Mouse (Mus musculus): ENCODE results near the gene Rbbp4. TPM values are rescaled to one million over a fixed set of nuclear protein-coding genes. Genes with fewer than 3 reads are reported as not detected.

Rbbp4 gene
- polyA plus RNA-seq, 1 experiment from 2014 or later = 522 TPM

DNA sequence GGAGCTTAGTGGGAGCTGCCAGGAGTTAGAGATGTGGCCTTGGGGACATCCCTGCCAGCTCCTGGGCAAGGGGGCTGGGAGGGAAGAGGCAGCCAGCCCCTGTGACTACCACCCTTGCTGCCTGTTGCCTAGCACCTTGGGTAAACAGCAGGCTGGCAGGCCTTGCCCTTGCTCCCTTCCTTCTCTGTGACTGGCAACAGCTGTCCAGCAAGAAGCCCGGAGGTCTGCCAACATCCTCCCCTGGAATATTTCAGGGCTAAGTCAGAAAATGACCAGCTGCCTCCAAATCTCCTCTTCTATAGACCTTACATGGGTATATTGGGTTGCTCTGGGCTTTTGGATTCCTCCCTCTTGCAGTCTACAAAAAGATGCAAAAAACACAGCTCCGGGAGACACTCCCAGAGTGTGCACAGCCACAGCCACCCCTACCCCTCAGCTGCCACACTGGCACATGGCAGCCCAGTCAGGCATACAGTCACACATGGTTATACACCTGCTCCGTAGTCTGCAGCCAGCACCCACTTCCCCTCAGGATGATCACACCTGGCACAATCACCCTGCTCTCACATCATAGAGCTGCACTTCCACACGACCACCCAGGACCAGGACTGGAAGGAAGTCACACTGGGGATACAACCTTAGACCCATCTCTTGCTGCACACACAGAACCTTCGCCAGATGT lies 49.0 kb downstream of the Rbbp4 start:
- Histone ChIP-seq H3K4me3 (peak overlapping the region; percentile 64; the same call in 1 of the 2 replicates), H3K36me3 (no peaks in the 10 kb centered on the region), H3K27ac (replicated peaks) (no peak overlapping the region), H3K9me3 (replicated peaks) (no peaks in the 10 kb centered on the region), H3K4me1 (peaks cover 29% of the 10 kb centered on the region), H3K27me3 (ENCODE audit: low read depth, poor library complexity, severe bottlenecking) (peaks cover 50% of the 10 kb centered on the region)
- WGBS = 73% methylated on average over 5 of the region's 5 CpGs
- no peak for DNase-seq (ENCODE audit: low spot score)

DNA sequence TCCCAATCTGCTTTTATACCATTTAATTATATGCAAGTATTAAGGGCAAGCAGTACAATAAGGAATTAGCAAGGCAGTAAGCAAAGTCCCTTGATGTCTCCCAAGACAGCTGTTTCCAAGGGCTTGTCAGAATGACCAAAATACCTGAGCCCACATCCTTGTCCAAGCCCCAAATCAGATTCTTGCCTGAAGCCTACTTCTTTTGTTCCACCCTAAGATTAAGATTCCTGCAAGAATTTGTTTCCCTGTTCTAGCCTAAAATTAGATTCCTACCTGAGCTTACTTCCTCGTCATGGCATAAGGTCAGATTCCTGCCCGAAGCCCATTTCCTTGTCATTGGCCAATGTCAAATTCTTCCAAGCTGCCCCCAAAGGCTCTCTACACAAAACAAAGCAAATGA lies 50.5 kb downstream of the Rbbp4 start:
- 90% methylated on average over 2 of the region's 2 CpGs for WGBS
- no peak overlapping the region for H3K27ac ChIP-seq (replicated peaks)

DNA sequence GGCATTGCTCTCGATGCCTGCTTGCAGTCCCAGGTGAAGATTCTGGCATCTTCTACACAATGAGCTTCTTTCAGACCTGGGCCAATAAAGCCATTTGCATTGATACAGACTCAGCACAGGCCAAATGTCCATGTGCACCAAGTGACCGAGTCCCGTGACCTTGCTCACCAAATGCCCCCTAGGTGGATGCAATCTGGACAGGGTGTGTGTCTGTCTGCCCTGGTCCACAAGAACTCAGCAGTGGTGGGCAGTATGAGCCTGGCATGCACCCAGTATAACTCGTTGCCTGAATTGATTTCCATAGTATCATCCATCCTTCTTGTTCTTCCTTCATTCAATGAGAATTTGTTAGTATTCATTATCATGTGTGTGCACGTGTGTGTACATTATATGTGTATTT lies 51.9 kb downstream of the Rbbp4 start:
- Histone ChIP-seq H3K9me3 (replicated peaks) (no peaks in the 10 kb centered on the region), H3K36me3 (no peaks in the 10 kb centered on the region), H3K4me3 (no peak overlapping the region), H3K27me3 (ENCODE audit: low read depth, poor library complexity, severe bottlenecking) (peaks cover 33% of the 10 kb centered on the region), H3K4me1 (peaks cover 25% of the 10 kb centered on the region), H3K27ac (replicated peaks) (no peak overlapping the region)
- 86% methylated on average over 5 of the region's 5 CpGs for WGBS
- no peak for DNase-seq (ENCODE audit: low spot score)

More for the DNA sequence above, 50.5 kb downstream of the Rbbp4 start:
- Histone ChIP-seq H3K4me1 (peaks cover 29% of the 10 kb centered on the region), H3K4me3 (no peak overlapping the region), H3K36me3 (no peaks in the 10 kb centered on the region), H3K9me3 (replicated peaks) (no peaks in the 10 kb centered on the region), H3K27me3 (ENCODE audit: low read depth, poor library complexity, severe bottlenecking) (peaks cover 45% of the 10 kb centered on the region)
- no peak for DNase-seq (ENCODE audit: low spot score)

DNA sequence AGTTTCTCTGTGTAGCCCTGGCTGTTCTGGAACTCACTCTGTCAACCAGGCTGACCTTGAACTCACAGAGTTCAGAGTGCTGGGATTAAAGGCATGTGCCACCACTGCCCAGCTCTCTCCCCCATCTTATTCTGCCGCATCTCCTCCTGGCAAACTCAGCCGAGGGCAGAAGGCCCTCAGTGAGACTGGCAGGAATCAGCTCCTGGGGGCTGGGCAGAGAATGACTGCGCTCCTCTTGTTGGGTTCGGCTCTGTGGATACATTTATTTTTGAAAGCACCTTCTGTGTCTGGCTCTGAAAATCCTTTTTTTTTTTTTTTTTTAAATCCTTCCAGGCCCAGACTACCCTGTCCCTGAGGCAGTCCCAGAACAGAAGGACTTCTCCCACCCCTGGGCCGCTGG lies 52.4 kb downstream of the Rbbp4 start:
- 87% methylated on average over 5 of the region's 5 CpGs for WGBS
- no peak overlapping the region for H3K27ac ChIP-seq (replicated peaks)
- peaks cover 28% of the 10 kb centered on the region for H3K27me3 ChIP-seq (ENCODE audit: low read depth, poor library complexity, severe bottlenecking)
- H3K9me3 ChIP-seq (replicated peaks) = no peaks in the 10 kb centered on the region
- no peaks in the 10 kb centered on the region for H3K36me3 ChIP-seq
- no peak overlapping the region for H3K4me3 ChIP-seq
- no peak for DNase-seq (ENCODE audit: low spot score)
- H3K4me1 ChIP-seq = peaks cover 21% of the 10 kb centered on the region

DNA sequence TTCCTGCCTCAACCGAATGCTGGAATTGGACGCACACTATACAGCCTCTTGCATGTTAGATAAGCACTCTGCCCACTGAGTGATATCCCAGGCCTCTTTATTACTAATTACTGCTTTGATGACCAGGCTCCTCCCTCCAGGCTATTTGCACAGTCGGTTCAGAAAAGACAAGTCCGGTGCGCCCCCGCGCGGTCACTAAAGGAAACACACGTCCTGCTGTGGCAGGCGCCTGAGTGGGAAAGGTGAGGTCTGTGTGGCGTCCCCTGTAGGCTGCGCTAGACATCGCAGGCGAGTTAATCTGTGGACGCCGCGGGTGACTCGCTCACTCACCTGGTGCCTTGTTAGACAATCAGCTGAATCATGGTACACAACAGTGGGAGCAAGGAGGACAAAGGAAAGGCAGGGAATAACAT lies 58.7 kb downstream of the Rbbp4 start:
- Histone ChIP-seq H3K27ac (replicated peaks) (no peak overlapping the region), H3K27me3 (ENCODE audit: low read depth, poor library complexity, severe bottlenecking) (0 out of 2 replicates have a peak, but pooled peaks cover 6% of the 10 kb centered on the region), H3K36me3 (no peaks in the 10 kb centered on the region), H3K4me3 (no peak overlapping the region), H3K9me3 (replicated peaks) (no peaks in the 10 kb centered on the region), H3K4me1 (peaks cover 8% of the 10 kb centered on the region; the same call in 1 of the 2 replicates)
- peak; percentile 91 for DNase-seq (ENCODE audit: low spot score)
- 3% methylated on average over 18 of the region's 18 CpGs for WGBS

DNA sequence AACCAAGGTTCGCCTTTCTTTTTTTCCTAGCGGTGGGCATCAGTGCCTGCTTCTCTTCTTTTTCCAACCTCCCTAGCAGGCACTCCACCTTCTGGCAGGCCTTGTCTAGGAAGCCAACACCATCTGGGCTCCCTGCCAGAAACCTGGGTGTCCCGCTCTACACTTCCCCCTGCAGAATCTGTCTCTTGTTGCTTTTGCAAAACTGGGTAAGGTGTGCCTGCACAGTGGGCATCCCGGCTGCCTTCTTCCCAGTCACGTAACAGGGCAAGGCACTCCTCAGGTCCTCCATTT lies 62.5 kb downstream of the Rbbp4 start:
- Histone ChIP-seq H3K27me3 (ENCODE audit: low read depth, poor library complexity, severe bottlenecking) (0 out of 2 replicates have a peak, but pooled peaks cover 6% of the 10 kb centered on the region), H3K4me1 (peaks cover 8% of the 10 kb centered on the region; the same call in 1 of the 2 replicates), H3K27ac (replicated peaks) (no peak overlapping the region), H3K4me3 (no peak overlapping the region), H3K9me3 (replicated peaks) (no peaks in the 10 kb centered on the region), H3K36me3 (no peaks in the 10 kb centered on the region)
- no peak for DNase-seq (ENCODE audit: low spot score)
- WGBS = 53% methylated on average over 5 of the region's 5 CpGs

DNA sequence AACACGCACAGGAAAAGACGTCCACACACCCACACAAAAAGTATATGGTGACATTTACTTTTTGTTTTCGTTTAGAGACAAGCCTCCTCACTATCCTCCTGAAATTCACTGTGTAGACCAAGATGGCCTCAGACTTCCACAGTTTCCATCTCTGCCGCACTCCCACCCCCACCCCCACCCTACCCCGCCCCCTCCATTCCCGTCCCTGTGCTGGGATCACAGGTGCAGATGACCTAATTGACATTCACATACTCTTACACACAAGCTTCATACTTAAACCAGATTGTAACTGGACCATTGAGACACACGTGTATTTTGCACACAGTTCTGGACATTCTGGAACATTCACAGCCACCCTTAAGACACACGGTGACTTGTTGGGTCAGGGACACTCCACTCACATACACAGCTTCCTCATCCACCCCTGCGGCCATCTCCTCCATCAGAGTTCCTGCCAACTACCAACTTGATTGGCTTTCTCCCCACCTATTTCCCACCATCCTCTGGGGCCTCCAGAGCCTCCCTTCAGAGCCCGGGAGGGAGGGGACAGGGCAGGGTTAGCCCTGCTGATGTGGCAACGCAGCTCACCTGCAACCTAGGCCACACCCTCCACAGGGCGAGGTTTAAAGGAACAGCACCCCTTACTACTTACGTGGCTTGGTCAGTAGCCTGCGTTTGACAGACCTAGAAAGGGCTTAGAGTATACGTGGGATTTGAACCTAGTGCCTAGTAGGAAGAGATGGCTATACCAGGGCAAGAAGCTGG lies 63.0 kb downstream of the Rbbp4 start:
- H3K4me1 ChIP-seq = peaks cover 10% of the 10 kb centered on the region
- WGBS = 26% methylated on average over 15 of the region's 15 CpGs
- no peaks in the 10 kb centered on the region for H3K36me3 ChIP-seq
- no peak for DNase-seq (ENCODE audit: low spot score)
- 0 out of 2 replicates have a peak, but pooled peaks cover 6% of the 10 kb centered on the region for H3K27me3 ChIP-seq (ENCODE audit: low read depth, poor library complexity, severe bottlenecking)
- H3K4me3 ChIP-seq = no peak overlapping the region
- no peak overlapping the region for H3K27ac ChIP-seq (replicated peaks)
- no peaks in the 10 kb centered on the region for H3K9me3 ChIP-seq (replicated peaks)

DNA sequence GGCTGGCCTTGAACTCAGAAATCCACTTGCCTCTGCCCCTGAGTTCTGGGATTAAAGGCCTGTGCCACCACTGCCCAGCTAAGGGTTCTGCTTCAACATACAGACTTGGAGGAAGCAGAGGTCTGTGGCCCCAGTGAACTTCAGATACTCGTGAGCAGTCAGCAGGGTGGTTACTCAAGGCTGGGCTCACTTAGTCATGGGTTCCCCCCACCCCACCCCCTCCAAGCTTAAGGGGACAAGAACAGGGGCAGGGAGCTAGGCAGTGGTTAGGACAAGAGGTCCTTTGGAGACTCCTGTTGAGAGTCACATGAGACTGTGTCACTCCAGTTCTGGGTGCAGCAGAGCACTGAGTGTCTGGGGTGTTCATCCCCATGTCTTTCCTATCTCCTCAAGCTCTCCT lies 66.5 kb downstream of the Rbbp4 start:
- H3K36me3 ChIP-seq = no peaks in the 10 kb centered on the region
- H3K4me1 ChIP-seq = peaks cover 23% of the 10 kb centered on the region
- H3K9me3 ChIP-seq (replicated peaks) = no peaks in the 10 kb centered on the region
- H3K4me3 ChIP-seq = no peak overlapping the region
- 48% methylated on average over 1 of the region's 1 CpGs for WGBS
- no peak overlapping the region for H3K27ac ChIP-seq (replicated peaks)
- no peak for DNase-seq (ENCODE audit: low spot score)
- peaks cover 6% of the 10 kb centered on the region; the same call in 1 of the 2 replicates for H3K27me3 ChIP-seq (ENCODE audit: low read depth, poor library complexity, severe bottlenecking)

DNA sequence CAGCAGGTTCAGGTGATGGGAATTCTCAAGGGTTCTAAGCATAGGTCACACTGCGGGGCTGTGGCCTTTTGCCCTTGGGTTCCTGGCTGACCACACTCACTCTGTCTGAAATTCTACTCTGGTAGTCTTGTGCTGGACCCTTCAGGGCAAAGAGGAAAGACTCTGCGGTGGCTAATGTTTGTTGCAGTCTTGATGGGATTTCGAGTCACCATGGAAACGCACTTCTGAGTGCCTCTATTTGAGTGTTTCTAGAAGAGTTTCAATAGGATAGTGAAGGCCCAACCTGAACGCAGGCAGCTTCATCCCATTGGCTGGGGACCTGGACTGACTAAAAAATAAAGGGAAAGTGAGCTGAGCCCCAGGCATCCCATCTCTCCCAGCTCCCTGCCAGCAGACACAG lies 68.3 kb downstream of the Rbbp4 start:
- H3K4me1 ChIP-seq = peaks cover 28% of the 10 kb centered on the region
- 68% methylated on average over 5 of the region's 5 CpGs for WGBS
- no peaks in the 10 kb centered on the region; the same call in 1 of the 2 replicates for H3K27me3 ChIP-seq (ENCODE audit: low read depth, poor library complexity, severe bottlenecking)
- H3K27ac ChIP-seq (replicated peaks) = peak overlapping the region; percentile 46; the same call in 1 of the 2 replicates
- H3K9me3 ChIP-seq (replicated peaks) = no peaks in the 10 kb centered on the region
- DNase-seq (ENCODE audit: low spot score) = peak; percentile 19
- no peaks in the 10 kb centered on the region for H3K36me3 ChIP-seq
- H3K4me3 ChIP-seq = no peak overlapping the region

DNA sequence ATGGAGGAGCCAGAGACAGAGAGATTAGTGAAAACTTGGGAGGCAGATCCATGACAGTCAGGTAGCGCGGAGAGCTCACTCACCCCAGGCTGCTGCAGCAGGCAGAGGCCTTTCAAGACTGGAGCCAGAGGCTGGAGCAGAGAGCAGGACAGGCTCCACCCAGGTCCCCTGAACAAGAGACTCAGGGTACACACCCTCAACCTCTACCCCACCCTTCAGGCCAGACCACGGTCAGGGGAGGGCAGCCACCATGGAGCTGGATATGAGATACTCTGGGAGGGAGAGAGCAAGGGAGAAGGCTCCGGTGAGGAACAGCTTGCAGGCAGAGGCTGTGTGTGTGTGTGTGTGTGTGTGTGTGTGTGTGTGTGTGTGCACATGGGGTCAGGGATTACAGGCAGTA lies 69.0 kb downstream of the Rbbp4 start:
- no peak overlapping the region for H3K4me3 ChIP-seq
- H3K27ac ChIP-seq (replicated peaks) = peak overlapping the region; percentile 46
- 95% methylated on average over 4 of the region's 4 CpGs for WGBS

DNA sequence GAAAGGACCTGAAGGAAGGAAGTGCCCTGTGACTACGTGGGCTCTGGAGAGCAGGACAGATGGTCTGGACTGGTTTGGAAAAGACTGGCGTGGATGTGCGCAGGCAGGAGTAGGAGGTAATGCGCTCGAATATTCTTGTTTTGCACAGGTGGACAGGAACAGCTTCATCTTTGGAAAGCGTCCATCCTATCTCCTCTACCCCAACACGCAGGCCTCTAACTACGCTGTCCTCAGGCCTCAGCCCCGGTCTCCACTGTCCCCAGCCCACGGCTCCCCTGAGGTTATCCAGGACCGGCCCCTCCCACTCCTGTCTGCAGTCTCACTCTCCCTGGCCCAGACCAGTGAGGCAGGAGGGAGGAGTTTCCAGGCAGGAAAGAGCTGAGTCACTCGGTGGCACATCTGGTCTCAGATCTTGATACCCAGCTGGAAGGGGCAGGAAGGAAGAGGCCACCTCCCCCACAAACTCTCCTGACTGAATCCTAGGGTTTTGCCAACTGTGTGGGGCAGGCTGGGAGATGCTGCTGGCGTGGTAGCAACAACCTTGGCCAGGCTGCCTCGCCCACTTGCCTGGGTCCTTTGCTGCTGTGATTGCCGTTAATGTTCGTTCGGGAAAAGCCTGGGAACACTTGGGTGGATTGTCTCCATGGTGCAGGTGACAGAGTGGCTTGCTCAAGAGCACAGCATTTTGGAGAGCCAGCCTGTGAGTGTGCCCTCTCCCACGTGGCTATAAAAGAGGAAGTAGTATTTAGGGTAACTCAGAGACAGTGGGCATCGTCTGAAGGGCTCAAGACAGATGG lies 71.7 kb downstream of the Rbbp4 start:
- Histone ChIP-seq H3K36me3 (no peaks in the 10 kb centered on the region), H3K27ac (replicated peaks) (peak overlapping the region; percentile 65), H3K4me1 (peaks cover 60% of the 10 kb centered on the region), H3K4me3 (no peak overlapping the region; the same call in 1 of the 2 replicates), H3K27me3 (ENCODE audit: low read depth, poor library complexity, severe bottlenecking) (no peaks in the 10 kb centered on the region; the same call in 1 of the 2 replicates), H3K9me3 (replicated peaks) (no peaks in the 10 kb centered on the region)
- no peak for DNase-seq (ENCODE audit: low spot score)
- 46% methylated on average over 19 of the region's 19 CpGs for WGBS

More for the DNA sequence above, 69.0 kb downstream of the Rbbp4 start:
- H3K27me3 ChIP-seq (ENCODE audit: low read depth, poor library complexity, severe bottlenecking) = no peaks in the 10 kb centered on the region; the same call in 1 of the 2 replicates
- H3K9me3 ChIP-seq (replicated peaks) = no peaks in the 10 kb centered on the region
- peaks cover 33% of the 10 kb centered on the region for H3K4me1 ChIP-seq
- DNase-seq (ENCODE audit: low spot score) = no peak
- H3K36me3 ChIP-seq = no peaks in the 10 kb centered on the region

DNA sequence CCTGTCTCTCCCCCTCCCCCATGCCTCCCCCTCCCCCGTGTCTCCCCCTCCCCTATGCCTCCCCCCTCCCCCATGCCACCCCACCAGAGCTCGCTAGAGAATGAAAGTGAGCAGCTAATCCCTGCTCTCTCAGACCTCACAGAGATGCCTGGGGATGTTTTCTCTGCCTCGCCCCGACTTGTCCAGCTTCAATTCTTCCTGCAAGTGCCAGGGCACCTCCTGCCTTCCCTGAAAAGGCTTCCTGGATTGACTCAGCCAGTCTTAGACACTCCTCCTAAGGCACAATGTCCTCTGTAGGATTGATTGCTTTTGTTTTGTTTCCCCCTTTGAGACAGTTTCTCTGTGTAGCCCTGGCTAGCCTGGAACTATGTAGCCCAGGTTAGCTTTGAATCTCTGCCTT lies 74.0 kb downstream of the Rbbp4 start, which contains the start of gene C77080:
TSS of gene C77080 (minus strand) at position 209 of the 400 bp plus-strand sequence.
- peak within 1 kb of the TSS; percentile 58 for H3K27ac ChIP-seq (replicated peaks)
- no peaks in the 10 kb centered on the region; the same call in 1 of the 2 replicates for H3K27me3 ChIP-seq (ENCODE audit: low read depth, poor library complexity, severe bottlenecking)
- WGBS = 10% methylated on average over 2 of the region's 4 CpGs
- H3K9me3 ChIP-seq (replicated peaks) = no peaks in the 10 kb centered on the region
- no peak for DNase-seq (ENCODE audit: low spot score)
- no peaks in the 10 kb centered on the region for H3K36me3 ChIP-seq
- H3K4me3 ChIP-seq = peak within 1 kb of the TSS; percentile 28
- peaks cover 60% of the 10 kb centered on the region for H3K4me1 ChIP-seq

Measured in midbrain, embryonic 10.5 days (tissue).